Mouse (Mus musculus): ENCODE data around the gene Stac. TPM values are rescaled to one million over a fixed set of nuclear protein-coding genes. Genes with fewer than 3 reads are reported as not detected.
A peak's percentile ranks its signal among the peaks of the same experiment; 100 is the strongest.

Stac gene
- polyA plus RNA-seq, 1 experiment from 2014 or later, result 5.1 TPM

- H3K4me2 ChIP-seq (ENCODE audit: low read length), result peak overlapping the region; percentile 96
- peak overlapping the region; percentile 66 for H3K9ac ChIP-seq (replicated peaks; ENCODE audit: low read depth, low read length)
- ATAC-seq, result no peak
- H3K36me3 ChIP-seq (ENCODE audit: control insufficient read depth, insufficient read depth), result no peaks in the 10 kb centered on the region
- peak overlapping the region; percentile 57 for H3K4me3 ChIP-seq (replicated peaks; ENCODE audit: low read length)
- peaks cover 17% of the 10 kb centered on the region for H3K4me1 ChIP-seq (replicated peaks; ENCODE audit: control insufficient read depth, insufficient read depth, low read length)
- WGBS, result 13% methylated on average over 6 of the region's 6 CpGs
- H3K27ac ChIP-seq (ENCODE audit: low read length), result no peak overlapping the region
- no peaks in the 10 kb centered on the region for H3K27me3 ChIP-seq (replicated peaks; ENCODE audit: control insufficient read depth, insufficient read depth, low read length)
- H3K9me3 ChIP-seq (ENCODE audit: control insufficient read depth, low read length), result no peaks in the 10 kb centered on the region
These were observed 322 bp upstream of the Stac start for GRCm38 (mm10) chr9:111690484-111690855.

- Histone ChIP-seq H3K36me3 (ENCODE audit: control insufficient read depth, insufficient read depth) (no peaks in the 10 kb centered on the region), H3K4me3 (replicated peaks; ENCODE audit: low read length) (no peak overlapping the region), H3K27ac (ENCODE audit: low read length) (no peak overlapping the region), H3K27me3 (replicated peaks; ENCODE audit: control insufficient read depth, insufficient read depth, low read length) (no peaks in the 10 kb centered on the region), H3K9me3 (ENCODE audit: control insufficient read depth, low read length) (no peaks in the 10 kb centered on the region), H3K9ac (replicated peaks; ENCODE audit: low read depth, low read length) (no peak overlapping the region), H3K4me2 (ENCODE audit: low read length) (peak overlapping the region; percentile 96), H3K4me1 (replicated peaks; ENCODE audit: control insufficient read depth, insufficient read depth, low read length) (peaks cover 17% of the 10 kb centered on the region)
- WGBS, result 50% methylated on average over 11 of the region's 11 CpGs
- ATAC-seq, result peak; percentile 27; the same call in 1 of the 2 replicates
These were observed 1.0 kb downstream of the Stac start for GRCm38 (mm10) chr9:111689146-111689545.

- Histone ChIP-seq H3K4me1 (replicated peaks; ENCODE audit: control insufficient read depth, insufficient read depth, low read length) (peaks cover 11% of the 10 kb centered on the region), H3K36me3 (ENCODE audit: control insufficient read depth, insufficient read depth) (no peaks in the 10 kb centered on the region), H3K9ac (replicated peaks; ENCODE audit: low read depth, low read length) (no peak overlapping the region), H3K4me2 (ENCODE audit: low read length) (no peak overlapping the region), H3K27me3 (replicated peaks; ENCODE audit: control insufficient read depth, insufficient read depth, low read length) (no peaks in the 10 kb centered on the region), H3K9me3 (ENCODE audit: control insufficient read depth, low read length) (no peaks in the 10 kb centered on the region), H3K4me3 (replicated peaks; ENCODE audit: low read length) (no peak overlapping the region), H3K27ac (ENCODE audit: low read length) (no peak overlapping the region)
- ATAC-seq, result no peak
- 71% methylated on average over 2 of the region's 2 CpGs for WGBS
These were observed 6.0 kb downstream of the Stac start for GRCm38 (mm10) chr9:111684170-111684569.

GRCm38 (mm10) chr9:111679516-111679915 lies 10.6 kb downstream of the Stac start:
- 7% methylated on average over 2 of the region's 2 CpGs for WGBS
- Histone ChIP-seq H3K4me1 (replicated peaks; ENCODE audit: control insufficient read depth, insufficient read depth, low read length) (peaks cover 6% of the 10 kb centered on the region), H3K9ac (replicated peaks; ENCODE audit: low read depth, low read length) (no peak overlapping the region), H3K27ac (ENCODE audit: low read length) (no peak overlapping the region), H3K9me3 (ENCODE audit: control insufficient read depth, low read length) (no peaks in the 10 kb centered on the region), H3K36me3 (ENCODE audit: control insufficient read depth, insufficient read depth) (no peaks in the 10 kb centered on the region), H3K4me3 (replicated peaks; ENCODE audit: low read length) (no peak overlapping the region), H3K27me3 (replicated peaks; ENCODE audit: control insufficient read depth, insufficient read depth, low read length) (no peaks in the 10 kb centered on the region), H3K4me2 (ENCODE audit: low read length) (no peak overlapping the region)
- no peak for ATAC-seq

GRCm38 (mm10) chr9:111669816-111670215 lies 20.3 kb downstream of the Stac start:
- Histone ChIP-seq H3K4me3 (replicated peaks; ENCODE audit: low read length) (no peak overlapping the region), H3K4me1 (replicated peaks; ENCODE audit: control insufficient read depth, insufficient read depth, low read length) (no peaks in the 10 kb centered on the region), H3K36me3 (ENCODE audit: control insufficient read depth, insufficient read depth) (no peaks in the 10 kb centered on the region), H3K9me3 (ENCODE audit: control insufficient read depth, low read length) (no peaks in the 10 kb centered on the region), H3K27me3 (replicated peaks; ENCODE audit: control insufficient read depth, insufficient read depth, low read length) (no peaks in the 10 kb centered on the region), H3K9ac (replicated peaks; ENCODE audit: low read depth, low read length) (no peak overlapping the region), H3K4me2 (ENCODE audit: low read length) (no peak overlapping the region), H3K27ac (ENCODE audit: low read length) (no peak overlapping the region)
- ATAC-seq, result no peak
- 80% methylated on average over 6 of the region's 6 CpGs for WGBS

GRCm38 (mm10) chr9:111655066-111655465 lies 35.1 kb downstream of the Stac start:
- WGBS, result 92% methylated on average over 4 of the region's 4 CpGs
- Histone ChIP-seq H3K9me3 (ENCODE audit: control insufficient read depth, low read length) (no peaks in the 10 kb centered on the region), H3K4me1 (replicated peaks; ENCODE audit: control insufficient read depth, insufficient read depth, low read length) (no peaks in the 10 kb centered on the region), H3K4me2 (ENCODE audit: low read length) (no peak overlapping the region), H3K27ac (ENCODE audit: low read length) (no peak overlapping the region), H3K27me3 (replicated peaks; ENCODE audit: control insufficient read depth, insufficient read depth, low read length) (no peaks in the 10 kb centered on the region), H3K4me3 (replicated peaks; ENCODE audit: low read length) (no peak overlapping the region), H3K36me3 (ENCODE audit: control insufficient read depth, insufficient read depth) (no peaks in the 10 kb centered on the region), H3K9ac (replicated peaks; ENCODE audit: low read depth, low read length) (no peak overlapping the region)
- ATAC-seq, result no peak

GRCm38 (mm10) chr9:111644228-111644627 lies 45.9 kb downstream of the Stac start:
- no peak overlapping the region for H3K4me2 ChIP-seq (ENCODE audit: low read length)
- 80% methylated on average over 4 of the region's 4 CpGs for WGBS
- ATAC-seq, result no peak

GRCm38 (mm10) chr9:111643369-111643768 lies 46.8 kb downstream of the Stac start:
- 71% methylated on average over 5 of the region's 5 CpGs for WGBS
- H3K4me3 ChIP-seq (replicated peaks; ENCODE audit: low read length), result no peak overlapping the region
- no peaks in the 10 kb centered on the region for H3K4me1 ChIP-seq (replicated peaks; ENCODE audit: control insufficient read depth, insufficient read depth, low read length)
- no peaks in the 10 kb centered on the region for H3K36me3 ChIP-seq (ENCODE audit: control insufficient read depth, insufficient read depth)
- H3K27ac ChIP-seq (ENCODE audit: low read length), result no peak overlapping the region
- no peaks in the 10 kb centered on the region for H3K27me3 ChIP-seq (replicated peaks; ENCODE audit: control insufficient read depth, insufficient read depth, low read length)
- ATAC-seq, result no peak
- no peak overlapping the region for H3K9ac ChIP-seq (replicated peaks; ENCODE audit: low read depth, low read length)
- no peaks in the 10 kb centered on the region for H3K9me3 ChIP-seq (ENCODE audit: control insufficient read depth, low read length)
- H3K4me2 ChIP-seq (ENCODE audit: low read length), result no peak overlapping the region

More at GRCm38 (mm10) chr9:111644228-111644627, 45.9 kb downstream of the Stac start:
- Histone ChIP-seq H3K4me1 (replicated peaks; ENCODE audit: control insufficient read depth, insufficient read depth, low read length) (no peaks in the 10 kb centered on the region), H3K27me3 (replicated peaks; ENCODE audit: control insufficient read depth, insufficient read depth, low read length) (no peaks in the 10 kb centered on the region), H3K9me3 (ENCODE audit: control insufficient read depth, low read length) (no peaks in the 10 kb centered on the region), H3K36me3 (ENCODE audit: control insufficient read depth, insufficient read depth) (no peaks in the 10 kb centered on the region), H3K9ac (replicated peaks; ENCODE audit: low read depth, low read length) (no peak overlapping the region), H3K27ac (ENCODE audit: low read length) (no peak overlapping the region), H3K4me3 (replicated peaks; ENCODE audit: low read length) (no peak overlapping the region)

GRCm38 (mm10) chr9:111637641-111638040 lies 52.5 kb downstream of the Stac start:
- no peak overlapping the region for H3K27ac ChIP-seq (ENCODE audit: low read length)
- H3K36me3 ChIP-seq (ENCODE audit: control insufficient read depth, insufficient read depth), result no peaks in the 10 kb centered on the region
- H3K9me3 ChIP-seq (ENCODE audit: control insufficient read depth, low read length), result no peaks in the 10 kb centered on the region
- 43% methylated on average over 2 of the region's 2 CpGs for WGBS
- no peaks in the 10 kb centered on the region for H3K4me1 ChIP-seq (replicated peaks; ENCODE audit: control insufficient read depth, insufficient read depth, low read length)
- no peak for ATAC-seq
- H3K27me3 ChIP-seq (replicated peaks; ENCODE audit: control insufficient read depth, insufficient read depth, low read length), result no peaks in the 10 kb centered on the region
- H3K4me2 ChIP-seq (ENCODE audit: low read length), result no peak overlapping the region
- H3K9ac ChIP-seq (replicated peaks; ENCODE audit: low read depth, low read length), result no peak overlapping the region
- no peak overlapping the region for H3K4me3 ChIP-seq (replicated peaks; ENCODE audit: low read length)

- Histone ChIP-seq H3K9ac (replicated peaks; ENCODE audit: low read depth, low read length) (no peak overlapping the region), H3K9me3 (ENCODE audit: control insufficient read depth, low read length) (no peaks in the 10 kb centered on the region), H3K4me3 (replicated peaks; ENCODE audit: low read length) (no peak overlapping the region), H3K27ac (ENCODE audit: low read length) (no peak overlapping the region), H3K27me3 (replicated peaks; ENCODE audit: control insufficient read depth, insufficient read depth, low read length) (no peaks in the 10 kb centered on the region), H3K4me1 (replicated peaks; ENCODE audit: control insufficient read depth, insufficient read depth, low read length) (no peaks in the 10 kb centered on the region), H3K4me2 (ENCODE audit: low read length) (no peak overlapping the region), H3K36me3 (ENCODE audit: control insufficient read depth, insufficient read depth) (no peaks in the 10 kb centered on the region)
- 17% methylated on average over 4 of the region's 4 CpGs for WGBS
- ATAC-seq, result no peak
These were observed 57.3 kb downstream of the Stac start for GRCm38 (mm10) chr9:111632833-111633232.

Data from forebrain, embryonic 16.5 days (tissue).